Mouse (Mus musculus): Measurements from ENCODE around the gene Nyap2.

DNA sequence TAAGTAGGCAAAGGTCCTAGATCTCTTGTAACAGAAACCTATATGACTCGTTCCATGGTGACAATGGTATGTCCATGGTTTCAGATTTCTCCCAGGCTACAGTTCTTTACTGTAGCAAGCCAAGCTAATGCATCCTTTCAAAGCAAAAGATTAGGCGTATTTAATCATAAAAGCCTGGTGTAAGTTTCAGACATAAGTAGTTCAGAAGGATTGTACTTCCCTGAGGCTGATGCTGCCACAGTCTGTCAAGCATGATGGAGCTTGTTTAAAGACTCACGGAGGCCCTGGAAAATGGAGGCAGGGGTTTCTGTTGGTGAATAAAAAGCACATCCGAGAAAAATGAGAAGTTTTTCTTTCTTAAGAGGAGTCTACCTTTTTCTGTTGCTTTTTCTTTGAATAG, 134.7 kb downstream of the Nyap2 start:
- TF ChIP-seq CTCF (IDR thresholded peaks at IDR 0.05; ENCODE audit: low read depth, low read length) (no peak), POLR2A (IDR thresholded peaks at IDR 0.05; ENCODE audit: extremely low read depth, insufficient read depth, low read length) (no peak)

Data from liver, adult 2 months (tissue).